Mouse (Mus musculus): Measurements from ENCODE around the gene 1810010D01Rik. TPM values are rescaled to one million over a fixed set of nuclear protein-coding genes. Genes with fewer than 3 reads are reported as not detected.

Gene 1810010D01Rik
- polyA plus RNA-seq, 1 experiment from 2014 or later: not detected

GRCm38 (mm10) chr7:145205363-145205902 is 2.5 kb downstream of the 1810010D01Rik start:
- Histone ChIP-seq H3K9me3 (ENCODE audit: control insufficient read depth, low read length) (peaks cover 5% of the 10 kb centered on the region), H3K27ac (ENCODE audit: low read depth, low read length) (peak overlapping the region; percentile 95), H3K36me3 (ENCODE audit: control insufficient read depth, insufficient read depth, low read length) (no peaks in the 10 kb centered on the region), H3K4me3 (ENCODE audit: low read length) (no peak overlapping the region), H3K4me1 (ENCODE audit: control insufficient read depth, insufficient read depth, low read length) (peaks cover 16% of the 10 kb centered on the region), H3K4me2 (replicated peaks; ENCODE audit: low read depth, low read length) (no peak overlapping the region), H3K27me3 (ENCODE audit: control insufficient read depth, insufficient read depth, low read length) (no peaks in the 10 kb centered on the region), H3K9ac (ENCODE audit: low read depth, low read length) (peak overlapping the region; percentile 68; the same call in 1 of the 2 replicates)
- 87% methylated on average over 4 of the region's 4 CpGs for WGBS
- peak; percentile 12; the same call in 1 of the 2 replicates for ATAC-seq (ENCODE audit: low FRiP score, low TSS enrichment)

GRCm38 (mm10) chr7:145199711-145200110 is 8.2 kb downstream of the 1810010D01Rik start:
- no peak overlapping the region for H3K4me3 ChIP-seq (ENCODE audit: low read length)
- H3K9me3 ChIP-seq (ENCODE audit: control insufficient read depth, low read length): peaks cover 5% of the 10 kb centered on the region
- H3K27ac ChIP-seq (ENCODE audit: low read depth, low read length): no peak overlapping the region
- 76% methylated on average over 2 of the region's 2 CpGs for WGBS
- H3K9ac ChIP-seq (ENCODE audit: low read depth, low read length): no peak overlapping the region
- ATAC-seq (ENCODE audit: low FRiP score, low TSS enrichment): no peak
- no peaks in the 10 kb centered on the region for H3K27me3 ChIP-seq (ENCODE audit: control insufficient read depth, insufficient read depth, low read length)
- H3K4me2 ChIP-seq (replicated peaks; ENCODE audit: low read depth, low read length): no peak overlapping the region
- no peaks in the 10 kb centered on the region for H3K36me3 ChIP-seq (ENCODE audit: control insufficient read depth, insufficient read depth, low read length)
- H3K4me1 ChIP-seq (ENCODE audit: control insufficient read depth, insufficient read depth, low read length): peaks cover 11% of the 10 kb centered on the region

GRCm38 (mm10) chr7:145198223-145198714 is 9.7 kb downstream of the 1810010D01Rik start:
- WGBS: 56% methylated on average over 4 of the region's 4 CpGs
- Histone ChIP-seq H3K27ac (ENCODE audit: low read depth, low read length) (no peak overlapping the region; the same call in 1 of the 2 replicates), H3K27me3 (ENCODE audit: control insufficient read depth, insufficient read depth, low read length) (no peaks in the 10 kb centered on the region), H3K9me3 (ENCODE audit: control insufficient read depth, low read length) (peaks cover 5% of the 10 kb centered on the region), H3K4me1 (ENCODE audit: control insufficient read depth, insufficient read depth, low read length) (peaks cover 17% of the 10 kb centered on the region), H3K36me3 (ENCODE audit: control insufficient read depth, insufficient read depth, low read length) (no peaks in the 10 kb centered on the region), H3K4me3 (ENCODE audit: low read length) (no peak overlapping the region), H3K9ac (ENCODE audit: low read depth, low read length) (no peak overlapping the region), H3K4me2 (replicated peaks; ENCODE audit: low read depth, low read length) (no peak overlapping the region)
- ATAC-seq (ENCODE audit: low FRiP score, low TSS enrichment): no peak

- Histone ChIP-seq H3K27ac (ENCODE audit: low read depth, low read length) (no peak overlapping the region; the same call in 1 of the 2 replicates), H3K4me3 (ENCODE audit: low read length) (no peak overlapping the region), H3K36me3 (ENCODE audit: control insufficient read depth, insufficient read depth, low read length) (no peaks in the 10 kb centered on the region), H3K4me2 (replicated peaks; ENCODE audit: low read depth, low read length) (no peak overlapping the region), H3K9me3 (ENCODE audit: control insufficient read depth, low read length) (peaks cover 5% of the 10 kb centered on the region), H3K9ac (ENCODE audit: low read depth, low read length) (no peak overlapping the region), H3K27me3 (ENCODE audit: control insufficient read depth, insufficient read depth, low read length) (no peaks in the 10 kb centered on the region), H3K4me1 (ENCODE audit: control insufficient read depth, insufficient read depth, low read length) (peaks cover 17% of the 10 kb centered on the region)
- ATAC-seq (ENCODE audit: low FRiP score, low TSS enrichment): no peak
- 62% methylated on average over 3 of the region's 3 CpGs for WGBS
Measured at GRCm38 (mm10) chr7:145197711-145198110, 10.2 kb downstream of the 1810010D01Rik start.

DNA sequence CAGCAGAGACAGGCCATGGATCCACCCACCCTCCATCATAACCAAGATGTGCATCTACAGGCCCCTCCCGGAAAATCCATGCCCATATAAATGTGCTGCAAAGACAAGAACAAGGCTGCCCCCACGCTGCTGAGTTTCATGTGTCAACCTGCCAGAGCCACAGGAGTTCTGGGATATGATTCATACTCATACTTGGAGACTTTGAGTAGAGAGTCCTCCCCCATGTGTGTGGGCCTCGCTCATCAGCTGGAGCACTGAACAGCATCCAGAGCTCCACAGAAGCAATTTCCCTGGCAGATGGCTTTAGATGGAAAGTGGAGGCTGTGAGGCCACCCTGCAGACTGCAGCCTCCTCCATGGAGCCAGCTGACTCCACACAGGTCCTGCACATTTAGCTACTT is 10.9 kb downstream of the 1810010D01Rik start:
- Histone ChIP-seq H3K4me2 (replicated peaks; ENCODE audit: low read depth, low read length) (no peak overlapping the region), H3K9me3 (ENCODE audit: control insufficient read depth, low read length) (peaks cover 5% of the 10 kb centered on the region), H3K27me3 (ENCODE audit: control insufficient read depth, insufficient read depth, low read length) (no peaks in the 10 kb centered on the region), H3K36me3 (ENCODE audit: control insufficient read depth, insufficient read depth, low read length) (no peaks in the 10 kb centered on the region), H3K4me1 (ENCODE audit: control insufficient read depth, insufficient read depth, low read length) (peaks cover 17% of the 10 kb centered on the region), H3K27ac (ENCODE audit: low read depth, low read length) (no peak overlapping the region), H3K4me3 (ENCODE audit: low read length) (no peak overlapping the region), H3K9ac (ENCODE audit: low read depth, low read length) (no peak overlapping the region)
- 68% methylated on average over 3 of the region's 3 CpGs for WGBS
- no peak for ATAC-seq (ENCODE audit: low FRiP score, low TSS enrichment)

DNA sequence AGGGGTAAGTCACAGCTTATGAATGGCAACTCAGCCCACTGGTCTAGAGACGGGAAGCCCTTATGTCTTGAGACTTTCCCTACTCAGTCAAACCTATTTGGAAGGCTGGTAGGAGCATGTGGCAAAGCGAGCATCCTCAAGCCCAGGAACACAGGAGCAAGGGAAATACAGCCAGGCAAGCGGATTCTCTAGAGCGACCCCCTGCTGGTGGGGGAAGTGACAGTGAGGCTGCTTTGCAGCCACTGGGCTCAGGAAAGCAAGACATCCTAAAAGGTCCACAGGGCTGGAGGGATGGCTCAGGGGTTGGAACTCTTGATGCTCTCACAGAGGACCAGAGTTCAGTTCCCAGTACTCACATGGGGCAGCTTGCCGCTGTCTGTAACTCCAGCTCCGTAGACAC is 11.6 kb downstream of the 1810010D01Rik start:
- H3K4me3 ChIP-seq (ENCODE audit: low read length): no peak overlapping the region
- no peak for ATAC-seq (ENCODE audit: low FRiP score, low TSS enrichment)
- peaks cover 17% of the 10 kb centered on the region for H3K4me1 ChIP-seq (ENCODE audit: control insufficient read depth, insufficient read depth, low read length)
- H3K27ac ChIP-seq (ENCODE audit: low read depth, low read length): no peak overlapping the region
- 95% methylated on average over 6 of the region's 6 CpGs for WGBS
- peaks cover 3% of the 10 kb centered on the region for H3K9me3 ChIP-seq (ENCODE audit: control insufficient read depth, low read length)
- no peaks in the 10 kb centered on the region for H3K27me3 ChIP-seq (ENCODE audit: control insufficient read depth, insufficient read depth, low read length)
- H3K9ac ChIP-seq (ENCODE audit: low read depth, low read length): no peak overlapping the region
- no peak overlapping the region for H3K4me2 ChIP-seq (replicated peaks; ENCODE audit: low read depth, low read length)
- H3K36me3 ChIP-seq (ENCODE audit: control insufficient read depth, insufficient read depth, low read length): no peaks in the 10 kb centered on the region

DNA sequence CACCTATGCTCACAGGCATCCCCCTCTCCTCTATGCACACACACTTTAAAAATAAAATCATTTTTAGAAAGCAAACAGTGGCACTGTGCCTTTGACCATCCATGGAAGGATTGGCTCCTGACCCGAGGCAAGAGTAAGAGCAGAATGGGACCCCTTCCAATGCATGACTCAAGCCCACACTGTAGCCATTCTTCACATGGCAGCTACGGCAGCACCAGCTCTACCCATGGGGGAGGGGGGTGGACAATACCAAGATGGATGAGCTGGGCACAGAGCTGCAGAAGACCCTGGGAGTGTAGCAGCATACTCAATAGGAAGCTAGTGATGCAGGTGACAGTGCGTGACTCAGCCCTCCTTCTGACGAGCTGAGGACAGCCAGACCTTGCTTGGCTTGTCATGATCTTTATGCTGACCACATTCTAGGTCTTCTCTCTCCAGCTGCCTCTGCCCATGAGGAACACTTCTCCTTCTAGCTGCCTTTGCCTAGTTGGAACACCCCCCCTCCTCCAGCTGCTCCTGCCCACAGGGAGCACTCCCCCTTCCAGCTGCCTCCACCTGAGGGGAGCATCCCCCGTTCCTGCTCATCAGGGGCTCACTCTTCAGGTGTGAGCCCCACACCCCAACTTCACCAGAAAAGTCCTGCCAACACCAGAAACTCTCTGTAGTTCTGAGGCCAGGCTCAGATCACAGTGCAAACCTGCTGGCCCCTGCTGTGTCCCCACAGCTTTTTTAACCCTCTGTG is 12.6 kb downstream of the 1810010D01Rik start:
- H3K4me3 ChIP-seq (ENCODE audit: low read length): no peak overlapping the region
- no peaks in the 10 kb centered on the region for H3K36me3 ChIP-seq (ENCODE audit: control insufficient read depth, insufficient read depth, low read length)
- peak; percentile 16; the same call in 1 of the 2 replicates for ATAC-seq (ENCODE audit: low FRiP score, low TSS enrichment)
- 66% methylated on average over 5 of the region's 5 CpGs for WGBS
- no peak overlapping the region for H3K9ac ChIP-seq (ENCODE audit: low read depth, low read length)
- no peaks in the 10 kb centered on the region for H3K27me3 ChIP-seq (ENCODE audit: control insufficient read depth, insufficient read depth, low read length)
- H3K4me2 ChIP-seq (replicated peaks; ENCODE audit: low read depth, low read length): no peak overlapping the region
- H3K27ac ChIP-seq (ENCODE audit: low read depth, low read length): no peak overlapping the region
- peaks cover 17% of the 10 kb centered on the region for H3K4me1 ChIP-seq (ENCODE audit: control insufficient read depth, insufficient read depth, low read length)
- H3K9me3 ChIP-seq (ENCODE audit: control insufficient read depth, low read length): no peaks in the 10 kb centered on the region

- Histone ChIP-seq H3K4me2 (replicated peaks; ENCODE audit: low read depth, low read length) (no peak overlapping the region), H3K4me3 (ENCODE audit: low read length) (no peak overlapping the region), H3K9ac (ENCODE audit: low read depth, low read length) (no peak overlapping the region), H3K36me3 (ENCODE audit: control insufficient read depth, insufficient read depth, low read length) (no peaks in the 10 kb centered on the region), H3K27me3 (ENCODE audit: control insufficient read depth, insufficient read depth, low read length) (no peaks in the 10 kb centered on the region), H3K4me1 (ENCODE audit: control insufficient read depth, insufficient read depth, low read length) (peaks cover 17% of the 10 kb centered on the region), H3K9me3 (ENCODE audit: control insufficient read depth, low read length) (no peaks in the 10 kb centered on the region), H3K27ac (ENCODE audit: low read depth, low read length) (0 out of 2 replicates have a peak overlapping the region, but pooled peaks have one; percentile 1)
- no peak for ATAC-seq (ENCODE audit: low FRiP score, low TSS enrichment)
- WGBS: 65% methylated on average over 3 of the region's 3 CpGs
Measured at GRCm38 (mm10) chr7:145194455-145195161, 13.3 kb downstream of the 1810010D01Rik start.
